Mouse (Mus musculus) hindbrain, postnatal 0 days (tissue): ENCODE measurements at regions not wholly inside any gene's neighbourhood (a gene's known extent, or its start where the extent isn't known, plus 50 kb on each side); places are given as distances from the start of the nearest gene placed in this dataset.

Source experiments
- ATAC-seq: fragments of 200-750 bp; cut with Nextera tagmentation; 2 replicates; pipeline ENCODE4 v1.8.0; 2017; ENCODE audit warnings: mild to moderate bottlenecking, moderate TSS enrichment, moderate library complexity
- DNase-seq: peaks from one replicate; pipeline ENCODE4 v3.0.0-alpha.2; 2015; ENCODE audit warnings: low spot score
- H3K27ac ChIP-seq: fragments of 300-500 bp; sonication (generic); 2 replicates; pipeline ENCODE4 v1.5.1; 2014; ENCODE audit warnings: mild to moderate bottlenecking
- H3K27me3 ChIP-seq: fragments of 300-500 bp; sonication (generic); 2 replicates; pipeline ENCODE4 v1.6.1; 2014; ENCODE audit warnings: low read length, mixed read lengths; ENCODE audit not compliant: insufficient read depth
- H3K36me3 ChIP-seq: fragments of 300-500 bp; sonication (generic); 2 replicates; pipeline ENCODE4 v1.6.1; 2014; ENCODE audit warnings: low read length, mixed read lengths; ENCODE audit not compliant: insufficient read depth
- H3K4me1 ChIP-seq: fragments of 300-500 bp; sonication (generic); 2 replicates; pipeline ENCODE4 v1.6.1; 2014; ENCODE audit warnings: antibody characterized with exemption, low read length, mixed read lengths; ENCODE audit not compliant: insufficient read depth
- H3K4me2 ChIP-seq: fragments of 300-500 bp; sonication (generic); 2 replicates; pipeline ENCODE4 v1.6.1; 2014; ENCODE audit warnings: low read depth, mild to moderate bottlenecking, low read length, moderate library complexity, mixed read lengths
- H3K4me3 ChIP-seq: fragments of 300-500 bp; sonication (generic); 2 replicates; pipeline ENCODE4 v1.5.1; 2014; ENCODE audit warnings: low read length
- H3K9ac ChIP-seq: fragments of 300-500 bp; sonication (generic); replicated peaks from 2 replicates; pipeline ENCODE4 v1.6.1; 2014; ENCODE audit warnings: mild to moderate bottlenecking, low read length, moderate library complexity, mixed read lengths
- H3K9me3 ChIP-seq: fragments of 300-500 bp; sonication (generic); 2 replicates; pipeline ENCODE4 v1.6.1; 2016; ENCODE audit warnings: low read length, mixed read lengths
- CTCF ChIP-seq: IDR thresholded peaks from 2 replicates; pipeline ENCODE4 v1.5.1; 2016; ENCODE audit warnings: antibody characterized with exemption, control low read depth, low read depth
- WGBS: fragments of 180-500 bp; shearing (Covaris S2); extraction: QIAGEN DNeasy Blood & Tissue Kit; methylation state at CpG from one replicate; pipeline ENCODE4 v1.1.7; 2014; 5-methylcytosine and 5-hydroxymethylcytosine counted together

DNA sequence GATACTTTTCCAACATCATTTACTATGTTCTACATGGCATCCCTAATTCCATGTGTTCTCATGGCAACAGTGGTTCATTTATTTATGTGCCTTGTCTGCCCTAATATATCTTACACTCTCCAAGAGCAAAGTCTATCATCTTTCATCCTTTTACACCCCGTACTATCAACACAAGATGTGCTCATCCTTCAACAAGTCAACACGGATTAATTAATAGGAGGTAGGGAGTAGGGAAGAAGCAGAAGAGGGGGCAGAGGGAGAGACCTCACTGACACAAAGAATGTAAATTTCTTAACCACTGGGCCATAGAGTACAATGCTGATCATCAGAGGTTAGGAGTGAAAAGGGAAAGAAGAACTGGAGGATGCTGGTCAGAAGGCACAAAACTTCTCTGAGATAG, 267.0 kb upstream of the Setmar start:
- no peak overlapping the region for H3K4me3 ChIP-seq
- H3K4me1 ChIP-seq, result no peaks in the 10 kb centered on the region
- no peaks in the 10 kb centered on the region for H3K9me3 ChIP-seq
- H3K36me3 ChIP-seq, result no peaks in the 10 kb centered on the region
- H3K9ac ChIP-seq, result no peak overlapping the region
- ATAC-seq (no peak), DNase-seq (no peak)
- TF ChIP-seq CTCF, result no peak
- H3K27ac ChIP-seq, result no peak overlapping the region
- 84% methylated on average over 2 of the region's 2 CpGs for WGBS
- no peaks in the 10 kb centered on the region for H3K27me3 ChIP-seq
- H3K4me2 ChIP-seq, result no peak overlapping the region

DNA sequence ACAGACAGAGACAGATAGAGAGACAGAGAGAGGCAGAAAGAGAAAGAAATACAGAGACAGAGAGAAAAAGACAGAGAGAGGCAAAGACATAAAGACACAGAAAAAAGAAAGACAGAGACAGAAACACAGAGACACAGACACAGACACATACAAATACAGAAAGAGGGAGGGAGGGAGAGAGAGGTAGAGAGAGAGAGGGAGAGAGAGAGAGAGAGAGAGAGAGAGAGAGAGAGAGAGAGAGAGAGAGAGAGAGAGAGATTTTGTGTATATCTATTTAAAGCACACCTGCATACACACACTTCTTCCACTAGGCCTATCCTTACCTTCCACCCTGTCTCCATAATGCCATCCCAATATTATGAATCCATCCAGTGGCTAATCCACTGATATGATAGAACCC, 261.8 kb upstream of the Setmar start:
- Histone ChIP-seq H3K36me3 (no peaks in the 10 kb centered on the region), H3K4me2 (no peak overlapping the region), H3K27me3 (no peaks in the 10 kb centered on the region), H3K4me3 (no peak overlapping the region), H3K9me3 (no peaks in the 10 kb centered on the region), H3K27ac (no peak overlapping the region), H3K4me1 (no peaks in the 10 kb centered on the region), H3K9ac (no peak overlapping the region)
- ATAC-seq (no peak), DNase-seq (no peak)
- no peak for TF ChIP-seq CTCF
